Mouse (Mus musculus) heart, embryonic 12.5 days (tissue): ENCODE data around the gene Hcls1. TPM values are rescaled to one million over a fixed set of nuclear protein-coding genes. Genes with fewer than 3 reads are reported as not detected.

Experiments used
- ATAC-seq: fragments of 200-750 bp; cut with Nextera tagmentation; 2 replicates; pipeline ENCODE4 v1.8.0; 2017; ENCODE audit warnings: moderate TSS enrichment, moderate library complexity; ENCODE audit not compliant: insufficient number of reproducible peaks, low FRiP score
- H3K27ac ChIP-seq: fragments of 300-500 bp; sonication (generic); 2 replicates; pipeline ENCODE4 v1.5.1; 2016; ENCODE audit warnings: mild to moderate bottlenecking, moderate library complexity; ENCODE audit not compliant: poor library complexity, severe bottlenecking
- H3K27me3 ChIP-seq: fragments of 300-500 bp; sonication (generic); replicated peaks from 2 replicates; pipeline ENCODE4 v1.6.1; 2016; ENCODE audit warnings: mild to moderate bottlenecking, moderate library complexity
- H3K36me3 ChIP-seq: fragments of 300-500 bp; sonication (generic); 2 replicates; pipeline ENCODE4 v1.6.1; 2016; ENCODE audit warnings: mild to moderate bottlenecking, moderate library complexity
- H3K4me1 ChIP-seq: fragments of 300-500 bp; sonication (generic); replicated peaks from 2 replicates; pipeline ENCODE4 v1.6.1; 2016; ENCODE audit warnings: mild to moderate bottlenecking
- H3K4me2 ChIP-seq: fragments of 300-500 bp; sonication (generic); 2 replicates; pipeline ENCODE4 v1.6.1; 2016; ENCODE audit warnings: mild to moderate bottlenecking, moderate library complexity
- H3K4me3 ChIP-seq: fragments of 300-500 bp; sonication (generic); 2 replicates; pipeline ENCODE4 v1.5.1; 2016; ENCODE audit warnings: mild to moderate bottlenecking
- H3K9ac ChIP-seq: fragments of 300-500 bp; sonication (generic); 2 replicates; pipeline ENCODE4 v1.6.1; 2016; ENCODE audit warnings: mild to moderate bottlenecking, moderate library complexity
- H3K9me3 ChIP-seq: fragments of 300-500 bp; sonication (generic); replicated peaks from 2 replicates; pipeline ENCODE4 v1.6.1; 2016; ENCODE audit warnings: mild to moderate bottlenecking, moderate library complexity
- WGBS: fragments of 180-500 bp; shearing (Covaris S2); methylation state at CpG from one replicate; pipeline ENCODE4 v1.1.7; 2016; 5-methylcytosine and 5-hydroxymethylcytosine counted together
- polyA plus RNA-seq: library from polyadenylated mRNA; unstranded; fragments of >200 nt; fragmentation: Nextera tagmentation; extraction: Ambion mirVana; gene quantifications from 2 replicates; pipeline ENCODE4 v1.2.1, GENCODE M21; 2016

Gene Hcls1
- polyA plus RNA-seq, 1 experiment from 2014 or later: 4.1 TPM

- Histone ChIP-seq H3K9ac (no peak overlapping the region), H3K9me3 (no peaks in the 10 kb centered on the region), H3K4me1 (no peaks in the 10 kb centered on the region), H3K4me2 (no peak overlapping the region), H3K27me3 (no peaks in the 10 kb centered on the region), H3K4me3 (no peak overlapping the region), H3K27ac (no peak overlapping the region), H3K36me3 (no peaks in the 10 kb centered on the region)
- 80% methylated on average over 8 of the region's 8 CpGs for WGBS
- ATAC-seq: no peak
Measured at GRCm38 (mm10) chr16:36946459-36947159, 11.8 kb downstream of the Hcls1 start.

- no peaks in the 10 kb centered on the region for H3K27me3 ChIP-seq
- no peak overlapping the region for H3K9ac ChIP-seq
- no peaks in the 10 kb centered on the region for H3K9me3 ChIP-seq
- H3K4me2 ChIP-seq: no peak overlapping the region
- H3K4me1 ChIP-seq: no peaks in the 10 kb centered on the region
- 56% methylated on average over 4 of the region's 4 CpGs for WGBS
- no peak for ATAC-seq
- H3K4me3 ChIP-seq: no peak overlapping the region
- H3K27ac ChIP-seq: no peak overlapping the region
- no peaks in the 10 kb centered on the region for H3K36me3 ChIP-seq
Measured at GRCm38 (mm10) chr16:36947646-36948197, 12.9 kb downstream of the Hcls1 start.

- WGBS: 54% methylated on average over 8 of the region's 8 CpGs
- Histone ChIP-seq H3K9ac (no peak overlapping the region), H3K36me3 (no peaks in the 10 kb centered on the region), H3K27ac (no peak overlapping the region), H3K4me3 (no peak overlapping the region), H3K27me3 (no peaks in the 10 kb centered on the region), H3K4me2 (no peak overlapping the region), H3K9me3 (no peaks in the 10 kb centered on the region), H3K4me1 (no peaks in the 10 kb centered on the region)
- no peak for ATAC-seq
Measured at GRCm38 (mm10) chr16:36949614-36950336, 15.0 kb downstream of the Hcls1 start.

- no peaks in the 10 kb centered on the region for H3K9me3 ChIP-seq
- no peak overlapping the region for H3K27ac ChIP-seq
- no peaks in the 10 kb centered on the region for H3K36me3 ChIP-seq
- no peak overlapping the region for H3K9ac ChIP-seq
- no peaks in the 10 kb centered on the region for H3K27me3 ChIP-seq
- no peak overlapping the region for H3K4me2 ChIP-seq
- WGBS: 57% methylated on average over 4 of the region's 4 CpGs
- H3K4me1 ChIP-seq: no peaks in the 10 kb centered on the region
- no peak overlapping the region for H3K4me3 ChIP-seq
- ATAC-seq: no peak
Measured at GRCm38 (mm10) chr16:36951029-36951428, 16.2 kb downstream of the Hcls1 start.

DNA sequence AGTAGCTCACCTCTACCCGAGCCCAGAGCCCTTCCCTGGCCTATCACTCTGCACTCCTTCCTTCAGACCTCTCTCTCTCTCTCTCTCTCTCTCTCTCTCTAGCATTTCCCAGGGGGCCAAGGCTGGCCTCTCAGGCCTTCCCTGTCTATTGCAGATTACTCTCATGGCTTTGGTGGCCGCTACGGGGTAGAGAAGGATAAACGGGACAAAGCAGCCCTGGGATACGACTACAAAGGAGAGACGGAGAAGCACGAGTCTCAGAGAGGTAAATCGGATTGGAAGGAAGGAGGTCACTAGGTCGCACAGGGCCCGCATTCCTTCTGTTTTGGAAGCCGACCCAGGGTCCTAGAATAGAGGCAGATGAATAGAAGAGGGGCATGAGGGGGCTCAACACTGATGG lies 20.3 kb downstream of the Hcls1 start:
- 78% methylated on average over 11 of the region's 11 CpGs for WGBS
- ATAC-seq: no peak
- no peaks in the 10 kb centered on the region for H3K9me3 ChIP-seq
- no peak overlapping the region for H3K4me3 ChIP-seq
- H3K4me2 ChIP-seq: no peak overlapping the region
- H3K27me3 ChIP-seq: no peaks in the 10 kb centered on the region
- no peaks in the 10 kb centered on the region for H3K4me1 ChIP-seq
- H3K27ac ChIP-seq: no peak overlapping the region
- no peaks in the 10 kb centered on the region for H3K36me3 ChIP-seq
- H3K9ac ChIP-seq: no peak overlapping the region

GRCm38 (mm10) chr16:36963415-36963814 lies 28.6 kb downstream of the Hcls1 start:
- 77% methylated on average over 4 of the region's 4 CpGs for WGBS
- ATAC-seq: no peak
- peaks cover 24% of the 10 kb centered on the region for H3K36me3 ChIP-seq

DNA sequence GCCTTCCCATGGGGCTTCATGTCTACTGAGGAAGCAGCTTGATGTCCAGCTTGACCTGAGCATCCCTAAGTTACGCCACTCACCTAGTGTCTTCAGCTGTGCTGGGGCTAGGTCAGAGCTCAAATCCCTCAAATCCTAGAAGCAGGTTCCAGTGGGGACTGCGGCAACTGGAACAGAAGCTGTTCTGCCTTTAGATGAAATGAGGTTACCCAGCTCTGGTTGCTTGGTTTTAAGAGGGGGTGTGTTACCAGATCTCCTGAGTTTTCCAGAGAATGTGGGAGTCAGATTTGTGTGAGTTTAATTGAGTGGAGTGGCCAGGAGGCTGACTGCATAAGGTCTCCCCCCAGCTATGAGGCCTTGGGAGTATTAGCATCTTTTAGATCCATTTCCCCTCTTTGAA lies 44.3 kb downstream of the Hcls1 start:
- ATAC-seq: no peak
- Histone ChIP-seq H3K4me2 (no peak overlapping the region), H3K9ac (no peak overlapping the region), H3K4me3 (no peak overlapping the region), H3K9me3 (no peaks in the 10 kb centered on the region), H3K4me1 (no peaks in the 10 kb centered on the region), H3K36me3 (peaks cover 14% of the 10 kb centered on the region; the same call in 1 of the 2 replicates), H3K27me3 (no peaks in the 10 kb centered on the region), H3K27ac (no peak overlapping the region)
- WGBS: 87% methylated on average over 2 of the region's 2 CpGs

More at GRCm38 (mm10) chr16:36963415-36963814, 28.6 kb downstream of the Hcls1 start:
- H3K9ac ChIP-seq: no peak overlapping the region
- no peaks in the 10 kb centered on the region for H3K9me3 ChIP-seq
- H3K27ac ChIP-seq: no peak overlapping the region
- H3K4me2 ChIP-seq: no peak overlapping the region
- no peaks in the 10 kb centered on the region for H3K27me3 ChIP-seq
- H3K4me3 ChIP-seq: no peak overlapping the region
- no peaks in the 10 kb centered on the region for H3K4me1 ChIP-seq

- 88% methylated on average over 1 of the region's 1 CpGs for WGBS
- peaks cover 15% of the 10 kb centered on the region; the same call in 1 of the 2 replicates for H3K4me1 ChIP-seq
- no peak overlapping the region for H3K4me3 ChIP-seq
Measured at GRCm38 (mm10) chr16:36983796-36984195, 49.0 kb downstream of the Hcls1 start.

GRCm38 (mm10) chr16:36985636-36986042 lies 50.9 kb downstream of the Hcls1 start:
- no peak overlapping the region for H3K27ac ChIP-seq

More at GRCm38 (mm10) chr16:36983796-36984195, 49.0 kb downstream of the Hcls1 start:
- Histone ChIP-seq H3K27me3 (no peaks in the 10 kb centered on the region), H3K9ac (no peak overlapping the region), H3K9me3 (no peaks in the 10 kb centered on the region), H3K36me3 (peaks cover 11% of the 10 kb centered on the region; the same call in 1 of the 2 replicates), H3K27ac (no peak overlapping the region), H3K4me2 (no peak overlapping the region)
- no peak for ATAC-seq

DNA sequence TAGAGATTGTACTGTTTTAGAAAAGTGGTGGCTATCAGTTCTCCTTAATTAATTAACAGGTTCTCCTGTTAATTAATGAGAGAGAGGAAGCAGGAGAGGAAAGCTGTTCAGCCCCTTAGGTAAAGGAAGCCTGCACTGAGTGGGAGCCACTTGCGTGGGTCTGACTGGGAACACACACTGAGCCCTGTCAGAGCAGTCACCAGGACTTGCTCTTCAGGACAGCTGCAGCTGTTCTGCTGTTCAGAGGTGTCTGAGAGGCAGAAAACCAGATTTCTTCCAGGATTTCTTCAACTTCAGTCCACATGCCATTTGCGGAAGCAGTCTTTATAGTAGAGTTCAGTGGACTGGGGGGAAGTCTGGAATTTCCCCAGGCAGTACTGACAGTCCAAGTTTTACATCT lies 52.6 kb downstream of the Hcls1 start:
- Histone ChIP-seq H3K4me3 (no peak overlapping the region), H3K4me1 (peaks cover 31% of the 10 kb centered on the region), H3K4me2 (no peak overlapping the region), H3K27ac (peak overlapping the region; percentile 12; the same call in 1 of the 2 replicates), H3K9me3 (no peaks in the 10 kb centered on the region), H3K27me3 (no peaks in the 10 kb centered on the region), H3K9ac (no peak overlapping the region), H3K36me3 (no peaks in the 10 kb centered on the region)
- ATAC-seq: no peak
- 68% methylated on average over 2 of the region's 2 CpGs for WGBS

More at GRCm38 (mm10) chr16:36985636-36986042, 50.9 kb downstream of the Hcls1 start:
- no peaks in the 10 kb centered on the region for H3K27me3 ChIP-seq
- H3K4me2 ChIP-seq: no peak overlapping the region
- peaks cover 10% of the 10 kb centered on the region; the same call in 1 of the 2 replicates for H3K36me3 ChIP-seq
- H3K9ac ChIP-seq: no peak overlapping the region
- WGBS: 64% methylated on average over 5 of the region's 5 CpGs
- peaks cover 21% of the 10 kb centered on the region; the same call in 1 of the 2 replicates for H3K4me1 ChIP-seq
- no peaks in the 10 kb centered on the region for H3K9me3 ChIP-seq
- no peak for ATAC-seq
- no peak overlapping the region for H3K4me3 ChIP-seq

DNA sequence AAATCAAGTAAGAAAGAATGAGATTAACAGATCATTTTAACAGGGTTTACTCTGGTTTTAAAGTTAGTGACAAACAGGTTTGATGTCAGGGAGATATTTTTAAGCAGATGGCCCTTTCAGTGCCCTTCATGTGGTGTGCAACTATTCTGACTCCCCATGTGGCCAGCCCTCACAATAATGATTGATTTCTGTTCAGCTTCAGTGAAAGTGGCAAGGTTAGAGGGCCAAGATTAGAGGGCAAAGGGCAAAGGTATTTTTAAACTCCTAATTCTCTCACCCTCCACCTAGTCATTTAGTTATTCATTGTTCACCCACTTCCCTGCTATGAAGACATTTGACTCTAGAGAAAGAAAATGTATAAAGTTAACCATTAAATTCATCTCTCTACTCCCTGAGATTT lies 53.3 kb downstream of the Hcls1 start:
- Histone ChIP-seq H3K9me3 (no peaks in the 10 kb centered on the region; the same call in 1 of the 2 replicates), H3K4me1 (peaks cover 31% of the 10 kb centered on the region), H3K36me3 (no peaks in the 10 kb centered on the region), H3K4me2 (0 out of 2 replicates have a peak overlapping the region, but pooled peaks have one; percentile 64), H3K9ac (no peak overlapping the region), H3K4me3 (no peak overlapping the region), H3K27ac (no peak overlapping the region), H3K27me3 (no peaks in the 10 kb centered on the region)
- ATAC-seq: no peak
